Mouse (Mus musculus): Measurements from ENCODE around the gene Pik3r4. TPM values are rescaled to one million over a fixed set of nuclear protein-coding genes. Genes with fewer than 3 reads are reported as not detected.
"Not testable (repeated sequence)": the region's sequence is repeated elsewhere in the genome, so short reads cannot be mapped to it uniquely, and the experiment has no call there.

The Pik3r4 gene
- 0.04 and 0.43 TPM in 2 replicates for polyA plus RNA-seq (2012)

DNA sequence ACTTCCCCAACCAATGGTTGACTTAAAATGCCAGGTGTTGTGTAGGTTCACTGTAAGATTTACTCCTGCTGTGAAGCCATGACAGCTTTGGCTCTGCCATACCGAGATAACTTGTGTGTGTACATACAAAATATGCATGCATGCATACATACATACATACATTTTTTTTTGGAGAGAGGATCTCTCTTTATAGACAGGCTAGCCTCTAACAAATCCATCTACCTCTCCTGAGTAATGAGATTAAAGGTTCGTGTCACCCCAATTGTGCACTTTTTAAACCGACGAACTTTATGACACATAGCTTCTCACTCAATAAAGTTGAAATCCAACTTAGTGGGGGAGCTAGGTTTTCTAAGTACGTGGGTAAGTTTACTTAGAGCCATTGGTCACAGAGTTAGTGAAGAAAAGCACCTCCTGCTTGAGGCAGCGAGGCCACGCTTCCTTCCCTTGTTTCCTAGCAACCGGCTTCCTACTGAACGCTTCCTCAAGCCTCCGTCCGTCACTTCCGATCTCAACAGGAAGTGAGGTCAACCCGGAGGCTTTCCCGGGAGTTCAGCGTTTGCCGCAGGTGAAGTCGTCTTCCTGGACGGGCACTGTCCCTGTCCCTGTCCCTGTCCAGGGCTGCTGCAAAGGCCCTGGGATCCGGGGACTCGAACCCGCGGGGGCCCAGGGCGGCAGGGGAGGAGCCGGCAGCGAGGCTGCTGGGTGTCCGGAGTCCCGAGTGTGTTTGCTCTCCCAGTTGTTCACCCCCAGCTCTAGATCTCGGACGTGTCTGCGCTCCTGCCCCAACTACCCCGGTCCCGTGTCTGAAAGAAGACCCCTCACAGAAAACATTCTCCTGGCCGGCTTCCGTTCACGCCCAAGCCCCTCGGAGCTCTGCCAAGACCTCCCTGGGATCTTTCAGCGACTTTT is at the start of gene Pik3r4:
Gene Pik3r4 (plus strand): TSS at position 519 of the 912 bp plus-strand sequence.
- no peaks in the 10 kb centered on the region for H3K27me3 ChIP-seq (ENCODE audit: control insufficient read depth)
- H3K36me3 ChIP-seq (ENCODE audit: control insufficient read depth), result peaks cover 15% of the 10 kb centered on the region
- peak within 1 kb of the TSS; percentile 82 for H3K4me3 ChIP-seq (replicated peaks)
- no peaks in the 10 kb centered on the region for H3K9me3 ChIP-seq (ENCODE audit: control insufficient read depth, low read length)
- H3K4me1 ChIP-seq (ENCODE audit: control insufficient read depth), result peaks cover 22% of the 10 kb centered on the region
- TF ChIP-seq GATA1 (IDR thresholded peaks at IDR 0.05; ENCODE audit: low read length) (no peak), TAL1 (IDR thresholded peaks at IDR 0.05; ENCODE audit: low read length) (no peak)

- Histone ChIP-seq H3K4me3 (replicated peaks) (no peak overlapping the region), H3K27me3 (ENCODE audit: control insufficient read depth) (no peaks in the 10 kb centered on the region), H3K9me3 (ENCODE audit: control insufficient read depth, low read length) (peaks cover 4% of the 10 kb centered on the region; the same call in 1 of the 2 replicates), H3K4me1 (ENCODE audit: control insufficient read depth) (no peaks in the 10 kb centered on the region), H3K36me3 (ENCODE audit: control insufficient read depth) (no peaks in the 10 kb centered on the region)
- TF ChIP-seq GATA1 (IDR thresholded peaks at IDR 0.05; ENCODE audit: low read length) (no peak), TAL1 (IDR thresholded peaks at IDR 0.05; ENCODE audit: low read length) (no peak)
These were observed 43.9 kb upstream of the Pik3r4 start for GRCm38 (mm10) chr9:105598906-105599305.

- Histone ChIP-seq H3K4me3 (replicated peaks) (no peak overlapping the region), H3K9me3 (ENCODE audit: control insufficient read depth, low read length) (no peaks in the 10 kb centered on the region), H3K36me3 (ENCODE audit: control insufficient read depth) (no peaks in the 10 kb centered on the region), H3K4me1 (ENCODE audit: control insufficient read depth) (no peaks in the 10 kb centered on the region), H3K27me3 (ENCODE audit: control insufficient read depth) (no peaks in the 10 kb centered on the region)
- no peak for TF ChIP-seq TAL1 (IDR thresholded peaks at IDR 0.05; ENCODE audit: low read length)
These were observed 30.6 kb upstream of the Pik3r4 start for GRCm38 (mm10) chr9:105611980-105612771.

GRCm38 (mm10) chr9:105612919-105613318 is 29.9 kb upstream of the Pik3r4 start:
- H3K27me3 ChIP-seq (ENCODE audit: control insufficient read depth), result no peaks in the 10 kb centered on the region
- H3K36me3 ChIP-seq (ENCODE audit: control insufficient read depth), result no peaks in the 10 kb centered on the region
- no peaks in the 10 kb centered on the region for H3K4me1 ChIP-seq (ENCODE audit: control insufficient read depth)
- H3K4me3 ChIP-seq (replicated peaks), result no peak overlapping the region
- TF ChIP-seq TAL1 (IDR thresholded peaks at IDR 0.05; ENCODE audit: low read length), result no peak
- TF ChIP-seq GATA1 (IDR thresholded peaks at IDR 0.05; ENCODE audit: low read length), result no peak
- H3K9me3 ChIP-seq (ENCODE audit: control insufficient read depth, low read length), result no peaks in the 10 kb centered on the region

DNA sequence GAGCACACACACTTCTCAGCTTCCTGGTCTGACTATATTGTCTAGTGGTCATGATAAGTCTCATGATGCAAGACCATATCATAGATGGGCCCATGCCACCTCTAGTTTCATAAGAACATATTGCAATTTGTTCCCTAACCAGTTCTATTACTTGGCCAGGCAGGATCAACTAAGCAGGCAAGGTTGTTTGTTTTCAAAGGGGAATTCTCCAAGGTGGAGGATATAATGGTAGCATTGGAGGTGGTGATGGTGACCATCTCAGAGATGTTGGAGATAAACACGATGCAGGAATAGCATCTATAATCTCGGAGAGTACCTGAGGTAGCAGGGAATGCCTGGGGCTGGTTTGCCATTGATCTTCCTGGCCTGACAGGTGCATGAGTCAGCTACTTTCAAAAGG is 26.8 kb upstream of the Pik3r4 start:
- Histone ChIP-seq H3K9me3 (ENCODE audit: control insufficient read depth, low read length) (no peaks in the 10 kb centered on the region), H3K27me3 (ENCODE audit: control insufficient read depth) (no peaks in the 10 kb centered on the region), H3K4me1 (ENCODE audit: control insufficient read depth) (no peaks in the 10 kb centered on the region), H3K36me3 (ENCODE audit: control insufficient read depth) (no peaks in the 10 kb centered on the region), H3K4me3 (replicated peaks) (no peak overlapping the region)
- TF ChIP-seq TAL1 (IDR thresholded peaks at IDR 0.05; ENCODE audit: low read length) (no peak), GATA1 (IDR thresholded peaks at IDR 0.05; ENCODE audit: low read length) (no peak)

GRCm38 (mm10) chr9:105617274-105617673 is 25.5 kb upstream of the Pik3r4 start:
- not testable (repeated sequence) for H3K4me1 ChIP-seq (ENCODE audit: control insufficient read depth); H3K27me3 ChIP-seq (ENCODE audit: control insufficient read depth); H3K4me3 ChIP-seq (replicated peaks); H3K36me3 ChIP-seq (ENCODE audit: control insufficient read depth); H3K9me3 ChIP-seq (ENCODE audit: control insufficient read depth, low read length)

- no peaks in the 10 kb centered on the region for H3K4me1 ChIP-seq (ENCODE audit: control insufficient read depth)
These were observed 8.8 kb upstream of the Pik3r4 start for GRCm38 (mm10) chr9:105633961-105634360.

GRCm38 (mm10) chr9:105641377-105641776 is 1.4 kb upstream of the Pik3r4 start:
- H3K4me3 ChIP-seq (replicated peaks); H3K27me3 ChIP-seq (ENCODE audit: control insufficient read depth); H3K9me3 ChIP-seq (ENCODE audit: control insufficient read depth, low read length): not testable (repeated sequence)
- H3K36me3 ChIP-seq (ENCODE audit: control insufficient read depth), result peaks cover 12% of the 10 kb centered on the region
- peaks cover 22% of the 10 kb centered on the region for H3K4me1 ChIP-seq (ENCODE audit: control insufficient read depth)

More at GRCm38 (mm10) chr9:105633961-105634360, 8.8 kb upstream of the Pik3r4 start:
- no peaks in the 10 kb centered on the region for H3K27me3 ChIP-seq (ENCODE audit: control insufficient read depth)
- no peaks in the 10 kb centered on the region for H3K9me3 ChIP-seq (ENCODE audit: control insufficient read depth, low read length)
- no peaks in the 10 kb centered on the region for H3K36me3 ChIP-seq (ENCODE audit: control insufficient read depth)
- H3K4me3 ChIP-seq (replicated peaks), result no peak overlapping the region
- TF ChIP-seq GATA1 (IDR thresholded peaks at IDR 0.05; ENCODE audit: low read length) (no peak), TAL1 (IDR thresholded peaks at IDR 0.05; ENCODE audit: low read length) (no peak)

GRCm38 (mm10) chr9:105656189-105656588 is 13.4 kb downstream of the Pik3r4 start:
- TF ChIP-seq GATA1 (IDR thresholded peaks at IDR 0.05; ENCODE audit: low read length) (no peak), TAL1 (IDR thresholded peaks at IDR 0.05; ENCODE audit: low read length) (no peak)

More at GRCm38 (mm10) chr9:105656189-105656588, 13.4 kb downstream of the Pik3r4 start:
- Histone ChIP-seq H3K27me3 (ENCODE audit: control insufficient read depth) (no peaks in the 10 kb centered on the region), H3K36me3 (ENCODE audit: control insufficient read depth) (peaks cover 38% of the 10 kb centered on the region), H3K9me3 (ENCODE audit: control insufficient read depth, low read length) (no peaks in the 10 kb centered on the region), H3K4me1 (ENCODE audit: control insufficient read depth) (no peaks in the 10 kb centered on the region), H3K4me3 (replicated peaks) (no peak overlapping the region)

Measured in erythroblast, embryonic 14.5 days (primary cell).